Mouse (Mus musculus) hindbrain, embryonic 14.5 days (tissue): ENCODE results near the gene Gm3238. TPM values are rescaled to one million over a fixed set of nuclear protein-coding genes. Genes with fewer than 3 reads are reported as not detected.
"Not testable (repeated sequence)": the region's sequence is repeated elsewhere in the genome, so short reads cannot be mapped to it uniquely, and the experiment has no call there.

Source experiments
- ATAC-seq: fragments of 200-750 bp; cut with Nextera tagmentation; 2 replicates; pipeline ENCODE4 v1.8.0; 2017; ENCODE audit warnings: moderate number of reproducible peaks, mild to moderate bottlenecking, moderate TSS enrichment, moderate library complexity; ENCODE audit not compliant: low FRiP score
- DNase-seq: peaks from one replicate; pipeline ENCODE4 v3.0.0-alpha.2; 2015; ENCODE audit warnings: low spot score
- H3K27ac ChIP-seq: fragments of 300-500 bp; sonication (generic); 2 replicates; pipeline ENCODE4 v1.5.1; 2014; ENCODE audit warnings: mild to moderate bottlenecking, moderate library complexity
- H3K27me3 ChIP-seq: fragments of 300-500 bp; sonication (generic); 2 replicates; pipeline ENCODE4 v1.6.1; 2014; ENCODE audit warnings: mild to moderate bottlenecking, low read length, mixed read lengths; ENCODE audit not compliant: control insufficient read depth, insufficient read depth
- H3K36me3 ChIP-seq: fragments of 300-500 bp; sonication (generic); replicated peaks from 2 replicates; pipeline ENCODE4 v1.6.1; 2014; ENCODE audit not compliant: control insufficient read depth, insufficient read depth
- H3K4me1 ChIP-seq: fragments of 300-500 bp; sonication (generic); replicated peaks from 2 replicates; pipeline ENCODE4 v1.6.1; 2014; ENCODE audit warnings: antibody characterized with exemption, low read length, mixed read lengths; ENCODE audit not compliant: control insufficient read depth, insufficient read depth
- H3K4me2 ChIP-seq: fragments of 300-500 bp; sonication (generic); replicated peaks from 2 replicates; pipeline ENCODE4 v1.6.1; 2014; ENCODE audit warnings: mild to moderate bottlenecking, moderate library complexity
- H3K4me3 ChIP-seq: fragments of 300-500 bp; sonication (generic); replicated peaks from 2 replicates; pipeline ENCODE4 v1.5.1; 2014; ENCODE audit warnings: mild to moderate bottlenecking, low read length
- H3K9ac ChIP-seq: fragments of 300-500 bp; sonication (generic); 2 replicates; pipeline ENCODE4 v1.6.1; 2014
- H3K9me3 ChIP-seq: fragments of 300-500 bp; sonication (generic); 2 replicates; pipeline ENCODE4 v1.6.1; 2016; ENCODE audit warnings: low read length; ENCODE audit not compliant: control insufficient read depth
- WGBS: fragments of 180-500 bp; shearing (Covaris S2); extraction: QIAGEN DNeasy Blood & Tissue Kit; methylation state at CpG from one replicate; pipeline ENCODE4 v1.1.7; 2014; 5-methylcytosine and 5-hydroxymethylcytosine counted together
- polyA plus RNA-seq: library from polyadenylated mRNA; unstranded; fragments of >200 nt; fragmentation: Nextera tagmentation; extraction: Ambion mirVana; gene quantifications from 2 replicates; pipeline ENCODE4 v1.2.1, GENCODE M21; 2014

Gene Gm3238
- polyA plus RNA-seq, 1 experiment from 2014 or later, result not detected

DNA sequence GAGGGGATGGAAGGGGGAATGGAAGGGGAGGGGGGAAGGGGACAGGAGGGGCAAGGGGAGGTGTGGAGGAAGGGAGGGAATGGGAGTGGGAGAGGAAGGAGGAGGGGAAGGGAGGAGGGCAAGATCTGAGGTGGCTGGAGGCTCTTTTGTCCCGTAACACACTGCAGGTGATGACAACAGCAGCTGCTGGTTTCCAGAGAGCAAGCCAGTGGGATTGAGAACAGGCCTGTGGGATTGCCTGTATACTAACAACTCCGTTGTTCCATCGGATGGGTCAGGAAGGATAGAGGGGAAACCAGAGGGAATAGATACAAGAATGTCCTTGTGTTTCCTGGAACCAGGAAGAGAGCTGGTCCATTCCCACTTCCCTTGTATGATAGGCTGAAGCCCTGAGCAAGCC is 26.6 kb upstream of the Gm3238 start:
- ATAC-seq, result no peak
- Histone ChIP-seq H3K9ac (no peak overlapping the region), H3K9me3 (no peaks in the 10 kb centered on the region), H3K4me2 (no peak overlapping the region), H3K27me3 (no peaks in the 10 kb centered on the region), H3K4me3 (no peak overlapping the region), H3K27ac (no peak overlapping the region), H3K4me1 (no peaks in the 10 kb centered on the region), H3K36me3 (no peaks in the 10 kb centered on the region)
- DNase-seq, result no peak
- WGBS, result 20% methylated on average over 3 of the region's 3 CpGs

DNA sequence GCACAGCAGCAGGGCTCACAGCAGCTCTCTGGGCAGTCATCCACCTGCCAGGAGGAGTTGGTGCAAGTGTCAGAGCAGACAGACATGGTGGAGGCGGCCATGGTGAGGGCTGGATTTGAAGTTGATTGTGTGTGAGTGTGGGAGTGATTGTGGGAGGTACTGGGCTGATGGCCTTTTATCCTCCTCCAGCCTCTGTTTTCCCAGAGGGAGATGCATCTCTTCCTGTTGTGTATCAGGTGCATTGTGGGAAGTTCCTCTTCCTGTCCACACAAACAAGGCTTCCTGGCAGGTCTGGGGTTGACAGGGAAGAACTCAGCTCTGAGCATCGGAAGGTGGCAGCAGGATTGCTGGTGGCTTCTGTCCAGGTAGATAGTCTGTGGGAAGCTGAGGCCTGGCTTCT is 23.9 kb upstream of the Gm3238 start, which contains the start of gene Gm9639:
Gene Gm9639, minus strand, starts transcription at position 101 of the 400 bp plus-strand sequence.
- Histone ChIP-seq H3K4me1 (no peaks in the 10 kb centered on the region), H3K36me3 (no peaks in the 10 kb centered on the region), H3K27me3 (no peaks in the 10 kb centered on the region), H3K9me3 (no peaks in the 10 kb centered on the region), H3K4me3 (no peak within 1 kb of the TSS), H3K9ac (no peak within 1 kb of the TSS), H3K27ac (no peak within 1 kb of the TSS), H3K4me2 (no peak within 1 kb of the TSS)
- DNase-seq (no peak), ATAC-seq (no peak)
- 75% methylated on average over 2 of the region's 2 CpGs for WGBS

DNA sequence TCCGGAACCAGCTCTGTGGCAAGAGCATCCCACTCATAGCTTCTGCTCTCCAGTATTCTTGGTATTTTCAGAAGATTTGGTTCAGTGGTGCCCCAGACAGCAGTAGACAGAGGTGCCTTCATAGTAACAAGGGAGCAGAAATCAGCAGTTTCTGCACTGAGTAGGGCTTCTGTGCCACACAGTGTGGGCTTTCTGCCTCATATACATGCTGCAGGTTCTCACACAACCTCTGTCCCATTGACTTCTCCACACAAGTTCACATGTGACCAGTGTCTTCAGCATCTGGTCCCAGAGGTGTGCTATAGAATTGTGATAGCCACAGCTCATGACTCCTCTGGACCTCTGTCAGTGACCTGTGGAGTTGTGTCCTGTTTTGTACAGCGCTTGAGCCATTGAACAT is 17.5 kb upstream of the Gm3238 start:
- Histone ChIP-seq H3K4me2 (no peak overlapping the region), H3K27ac (no peak overlapping the region), H3K9ac (no peak overlapping the region), H3K36me3 (no peaks in the 10 kb centered on the region), H3K9me3 (no peaks in the 10 kb centered on the region), H3K4me1 (no peaks in the 10 kb centered on the region), H3K4me3 (no peak overlapping the region), H3K27me3 (no peaks in the 10 kb centered on the region)
- WGBS, result 87% methylated on average over 2 of the region's 2 CpGs
- ATAC-seq (no peak), DNase-seq (no peak)

DNA sequence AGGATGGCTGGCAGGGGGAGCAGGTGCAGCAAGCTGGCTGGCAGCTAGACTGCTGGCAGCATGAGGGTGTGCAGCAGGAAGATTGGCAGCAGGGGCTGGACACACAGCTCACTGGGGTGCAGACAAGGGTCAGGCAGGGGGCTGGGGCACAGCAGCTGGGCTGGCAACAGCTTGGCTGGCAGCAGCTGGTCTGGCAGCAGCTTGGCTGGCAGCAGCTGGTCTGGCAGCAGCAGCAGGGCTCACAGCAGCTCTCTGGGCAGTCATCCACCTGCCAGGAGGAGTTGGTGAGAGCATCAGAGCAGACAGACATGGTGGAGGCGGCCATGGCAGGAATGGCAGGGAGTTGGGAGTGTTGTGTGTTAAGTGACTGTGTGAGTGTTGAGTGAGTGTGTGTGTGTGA is 16.8 kb upstream of the Gm3238 start, which contains the start of gene Gm7137:
Gene Gm7137, minus strand, starts transcription at position 325 of the 400 bp plus-strand sequence.
- 83% methylated on average over 1 of the region's 1 CpGs for WGBS
- not testable (repeated sequence) for H3K4me3 ChIP-seq, H3K9ac ChIP-seq, ATAC-seq, DNase-seq, H3K4me1 ChIP-seq, H3K36me3 ChIP-seq, H3K9me3 ChIP-seq, H3K27ac ChIP-seq, H3K4me2 ChIP-seq, H3K27me3 ChIP-seq

DNA sequence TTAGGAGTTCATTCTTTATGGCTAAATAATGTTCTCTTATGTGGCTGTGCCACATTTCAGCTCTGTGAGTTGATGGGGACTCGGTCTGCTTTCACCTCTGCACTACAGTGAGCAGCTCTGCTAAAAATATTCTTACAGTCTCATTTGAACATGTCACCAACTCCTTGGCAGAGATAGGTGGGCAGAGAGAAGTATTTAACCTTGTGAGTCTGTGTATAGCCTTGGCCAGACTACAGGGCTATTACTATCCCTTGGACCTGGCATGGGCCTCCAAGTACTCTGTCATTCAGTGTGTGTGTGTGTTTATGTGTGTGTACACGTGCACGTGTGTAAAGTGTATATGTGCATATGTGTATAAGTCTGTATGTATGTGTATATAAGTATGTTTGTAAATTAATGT is 12.3 kb upstream of the Gm3238 start:
- WGBS, result 93% methylated on average over 1 of the region's 3 CpGs
- H3K36me3 ChIP-seq, H3K9ac ChIP-seq, H3K4me1 ChIP-seq, ATAC-seq, H3K4me3 ChIP-seq, H3K27ac ChIP-seq, DNase-seq, H3K9me3 ChIP-seq, H3K27me3 ChIP-seq, H3K4me2 ChIP-seq: not testable (repeated sequence)

DNA sequence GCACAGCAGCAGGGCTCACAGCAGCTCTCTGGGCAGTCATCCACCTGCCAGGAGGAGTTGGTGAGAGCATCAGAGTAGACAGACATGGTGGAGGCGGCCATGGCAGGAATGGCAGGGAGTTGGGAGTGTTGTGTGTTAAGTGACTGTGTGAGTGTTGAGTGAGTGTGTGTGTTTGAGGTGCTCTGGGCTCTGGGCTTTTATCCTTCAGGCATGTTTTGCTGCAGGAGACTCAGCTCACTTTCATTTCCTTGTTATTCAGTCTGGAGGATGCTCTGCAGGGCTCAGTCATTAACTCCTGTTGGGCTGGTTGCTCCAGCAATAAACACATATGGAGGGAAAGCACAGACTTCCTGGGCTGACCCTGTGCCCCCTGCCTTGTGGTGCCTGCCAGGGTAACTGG is 11.3 kb upstream of the Gm3238 start, which contains the start of gene Gm3250:
Gene Gm3250, minus strand, starts transcription at position 101 of the 400 bp plus-strand sequence.
- not testable (repeated sequence) for H3K4me3 ChIP-seq, H3K27ac ChIP-seq, H3K9ac ChIP-seq, H3K36me3 ChIP-seq, H3K27me3 ChIP-seq, ATAC-seq, DNase-seq, H3K4me1 ChIP-seq, H3K4me2 ChIP-seq, H3K9me3 ChIP-seq
- no CpG with 5 or more reads among the region's 1 CpGs for WGBS

DNA sequence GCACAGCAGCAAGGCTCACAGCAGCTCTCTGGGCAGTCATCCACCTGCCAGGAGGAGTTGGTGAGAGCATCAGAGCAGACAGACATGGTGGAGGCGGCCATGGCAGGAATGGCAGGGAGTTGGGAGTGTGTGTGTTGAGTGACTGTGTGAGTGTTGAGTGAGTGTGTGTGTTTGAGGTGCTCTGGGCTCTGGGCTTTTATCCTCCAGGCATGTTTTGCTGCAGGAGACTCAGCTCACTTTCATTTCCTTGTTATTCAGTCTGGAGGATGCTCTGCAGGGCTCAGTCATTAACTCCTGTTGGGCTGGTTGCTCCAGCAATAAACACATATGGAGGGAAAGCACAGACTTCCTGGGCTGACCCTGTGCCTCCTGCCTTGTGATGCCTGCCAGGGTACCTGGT is 5.7 kb upstream of the Gm3238 start, which contains the start of gene Gm7138:
Gene Gm7138, minus strand, starts transcription at position 101 of the 400 bp plus-strand sequence.
- not testable (repeated sequence) for DNase-seq, H3K9ac ChIP-seq, H3K27me3 ChIP-seq, ATAC-seq, H3K4me3 ChIP-seq, H3K9me3 ChIP-seq, H3K27ac ChIP-seq, H3K4me1 ChIP-seq, H3K36me3 ChIP-seq, H3K4me2 ChIP-seq
- 75% methylated on average over 1 of the region's 1 CpGs for WGBS

DNA sequence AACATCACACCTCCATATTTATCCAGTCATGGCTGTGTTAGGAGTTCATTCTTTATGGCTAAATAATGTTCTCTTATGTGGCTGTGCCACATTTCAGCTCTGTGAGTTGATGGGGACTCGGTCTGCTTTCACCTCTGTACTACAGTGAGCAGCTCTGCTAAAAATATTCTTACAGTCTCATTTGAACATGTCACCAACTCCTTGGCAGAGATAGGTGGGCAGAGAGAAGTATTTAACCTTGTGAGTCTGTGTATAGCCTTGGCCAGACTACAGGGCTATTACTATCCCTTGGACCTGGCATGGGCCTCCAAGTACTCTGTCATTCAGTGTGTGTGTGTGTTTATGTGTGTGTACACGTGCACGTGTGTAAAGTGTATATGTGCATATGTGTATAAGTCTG is 1.0 kb upstream of the Gm3238 start:
- not testable (repeated sequence) for DNase-seq, H3K9me3 ChIP-seq, H3K4me2 ChIP-seq, H3K9ac ChIP-seq, H3K36me3 ChIP-seq, H3K27ac ChIP-seq, H3K27me3 ChIP-seq, ATAC-seq, H3K4me3 ChIP-seq, H3K4me1 ChIP-seq
- WGBS, result 100% methylated on average over 1 of the region's 3 CpGs

DNA sequence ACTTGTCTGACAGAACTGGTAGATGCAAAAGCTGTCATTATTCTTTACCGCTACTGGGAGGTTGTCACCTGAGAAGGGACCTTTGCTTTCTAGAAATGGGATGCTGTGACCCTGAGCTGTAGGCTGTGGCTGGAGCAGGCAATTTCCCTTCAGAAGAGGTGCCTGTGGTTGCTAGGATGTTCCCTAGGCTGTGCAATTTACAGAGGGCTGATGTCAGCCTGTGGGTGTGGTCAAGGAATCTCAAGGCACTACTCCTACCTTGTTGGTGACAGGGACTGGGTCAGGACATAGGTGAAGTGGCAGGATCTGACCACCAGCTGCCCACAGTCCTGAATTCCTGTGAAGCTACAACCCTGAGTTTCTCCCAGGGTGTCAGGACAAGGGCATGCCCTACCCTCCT is 1.4 kb downstream of the Gm3238 start:
- DNase-seq, result no peak
- no peaks in the 10 kb centered on the region for H3K9me3 ChIP-seq
- H3K27ac ChIP-seq, result no peak overlapping the region
- no peak overlapping the region for H3K4me3 ChIP-seq
- no peak overlapping the region for H3K4me2 ChIP-seq
- no peaks in the 10 kb centered on the region for H3K27me3 ChIP-seq
- H3K4me1 ChIP-seq, result no peaks in the 10 kb centered on the region
- ATAC-seq, result no peak
- H3K9ac ChIP-seq, result no peak overlapping the region
- 86% methylated on average over 1 of the region's 1 CpGs for WGBS
- H3K36me3 ChIP-seq, result no peaks in the 10 kb centered on the region

DNA sequence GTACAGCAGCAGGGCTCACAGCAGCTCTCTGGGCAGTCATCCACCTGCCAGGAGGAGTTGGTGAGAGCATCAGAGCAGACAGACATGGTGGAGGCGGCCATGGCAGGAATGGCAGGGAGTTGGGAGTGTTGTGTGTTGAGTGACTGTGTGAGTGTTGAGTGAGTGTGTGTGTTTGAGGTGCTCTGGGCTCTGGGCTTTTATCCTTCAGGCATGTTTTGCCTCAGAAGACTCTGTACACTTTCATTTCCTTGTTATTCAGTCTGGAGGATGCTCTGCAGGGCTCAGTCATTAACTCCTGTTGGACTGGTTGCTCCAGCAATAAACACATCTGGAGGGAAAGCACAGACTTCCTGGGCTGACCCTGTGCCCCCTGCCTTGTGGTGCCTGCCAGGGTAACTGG is 11.5 kb downstream of the Gm3238 start, which contains the start of gene Gm3233:
Gene Gm3233, minus strand, starts transcription at position 101 of the 400 bp plus-strand sequence.
- H3K27me3 ChIP-seq, ATAC-seq, H3K9ac ChIP-seq, H3K27ac ChIP-seq, H3K4me3 ChIP-seq, H3K4me1 ChIP-seq, DNase-seq, H3K9me3 ChIP-seq, H3K36me3 ChIP-seq, H3K4me2 ChIP-seq: not testable (repeated sequence)
- no CpG with 5 or more reads among the region's 1 CpGs for WGBS
